Mouse (Mus musculus): ENCODE measurements at regions not wholly inside any gene's neighbourhood (a gene's known extent, or its start where the extent isn't known, plus 50 kb on each side); places are given as distances from the start of the nearest gene placed in this dataset.
A peak's percentile ranks its signal among the peaks of the same experiment; 100 is the strongest.

GRCm38 (mm10) chr13:48078214-48078613 lies 182.8 kb upstream of the Id4 start:
- DNase-seq (ENCODE audit: low read depth, low spot score): no peak

DNA sequence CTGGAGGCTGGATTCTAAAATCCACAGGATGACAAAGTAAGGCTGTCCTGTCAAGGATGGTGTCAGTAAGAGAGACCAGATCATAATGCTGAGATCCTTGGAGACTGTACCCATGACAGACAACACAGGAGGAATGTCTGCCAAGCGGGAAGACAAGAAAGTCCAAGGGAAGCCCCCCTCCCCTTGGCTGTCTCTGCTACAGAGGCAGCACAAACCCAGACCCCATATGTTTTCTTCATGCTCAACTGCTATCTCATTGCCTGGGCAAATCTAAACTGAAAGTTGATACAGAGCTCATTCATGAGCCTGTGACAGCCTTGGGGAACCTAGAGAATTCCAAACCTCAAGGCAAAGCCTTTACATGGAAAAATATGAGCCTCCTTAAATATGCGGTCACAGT lies 177.7 kb upstream of the Id4 start:
- DNase-seq (ENCODE audit: low read depth, low spot score): no peak

- DNase-seq (ENCODE audit: low read depth, low spot score): no peak
Measured at GRCm38 (mm10) chr13:48083807-48084206, 177.2 kb upstream of the Id4 start.

DNA sequence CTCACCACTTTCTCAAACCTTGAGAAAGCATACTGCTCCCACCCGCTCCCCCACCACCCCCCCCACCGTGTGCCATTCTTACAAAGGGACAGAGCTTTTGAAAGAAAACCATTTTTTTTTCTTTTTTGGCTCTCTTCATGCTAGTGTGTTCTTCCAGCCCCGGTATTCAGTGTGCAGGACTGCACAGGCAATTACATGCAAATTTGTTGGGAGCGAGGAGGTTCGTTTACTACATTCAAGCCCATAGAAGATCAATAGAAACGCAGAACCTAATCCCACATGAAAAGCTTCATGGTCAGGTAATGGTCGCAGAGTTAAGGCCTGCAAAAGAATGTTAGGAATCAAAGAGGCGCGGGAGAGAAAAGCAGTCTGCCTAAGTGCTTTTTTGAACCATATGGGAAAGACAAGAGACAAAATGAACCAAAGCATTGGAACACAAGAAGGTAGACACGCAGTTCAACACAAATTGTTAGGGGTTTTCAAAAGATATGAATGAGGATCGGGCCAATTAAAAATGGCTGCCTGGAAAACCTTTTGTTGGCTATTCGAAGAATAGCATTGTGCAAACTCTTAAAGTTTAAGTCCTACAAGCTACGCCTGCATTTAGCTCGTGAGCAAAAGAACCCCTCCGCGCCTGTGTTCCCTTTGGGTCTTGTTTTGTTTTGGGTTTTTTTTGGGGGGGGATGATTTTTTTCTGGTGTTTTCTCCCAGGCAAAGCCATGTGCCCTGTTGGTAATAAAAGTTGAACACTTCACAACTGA lies 166.6 kb upstream of the Id4 start:
- DNase-seq (ENCODE audit: low read depth, low spot score): no peak

DNA sequence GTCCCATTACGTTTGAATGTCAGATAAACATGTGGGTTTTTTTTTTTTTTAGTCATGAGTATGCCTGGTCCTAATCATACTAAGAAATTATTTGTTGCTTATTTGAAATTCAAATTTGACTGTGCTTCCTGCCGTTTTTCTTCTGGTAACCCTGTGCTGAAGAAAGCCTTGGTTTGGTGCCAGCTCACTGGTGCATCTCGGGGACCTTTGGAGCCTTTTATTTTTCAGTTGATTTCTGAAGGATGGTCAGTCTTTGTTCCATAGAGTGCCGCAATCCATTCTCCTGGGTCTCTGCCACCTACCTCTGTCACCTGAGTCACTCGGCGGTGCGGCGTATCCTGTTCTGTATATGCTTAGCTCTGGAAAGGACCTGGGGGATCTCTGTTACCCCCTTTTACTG lies 158.9 kb upstream of the Id4 start:
- no peak for DNase-seq (ENCODE audit: low read depth, low spot score)

GRCm38 (mm10) chr13:48102576-48102975 lies 158.5 kb upstream of the Id4 start:
- DNase-seq (ENCODE audit: low read depth, low spot score): no peak

DNA sequence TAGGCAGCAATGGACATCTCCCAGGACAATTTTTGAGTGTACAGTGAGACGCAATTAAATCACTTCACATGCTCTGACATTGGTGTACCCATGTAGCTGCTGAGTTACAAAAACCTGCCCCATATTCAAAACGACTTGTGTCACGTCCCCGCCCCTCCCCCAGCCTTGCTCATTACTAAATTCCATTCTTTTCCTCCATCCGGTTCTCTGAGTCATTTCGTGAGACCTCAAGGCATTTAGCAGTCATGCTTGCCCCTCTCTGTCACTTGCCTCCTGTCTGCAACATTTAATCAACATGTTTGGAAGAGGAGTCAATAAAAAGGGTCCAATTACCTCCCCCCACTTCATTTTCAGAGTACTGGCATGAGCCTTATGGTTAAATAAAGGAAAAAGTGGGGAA lies 156.3 kb upstream of the Id4 start:
- DNase-seq (ENCODE audit: low read depth, low spot score): no peak

DNA sequence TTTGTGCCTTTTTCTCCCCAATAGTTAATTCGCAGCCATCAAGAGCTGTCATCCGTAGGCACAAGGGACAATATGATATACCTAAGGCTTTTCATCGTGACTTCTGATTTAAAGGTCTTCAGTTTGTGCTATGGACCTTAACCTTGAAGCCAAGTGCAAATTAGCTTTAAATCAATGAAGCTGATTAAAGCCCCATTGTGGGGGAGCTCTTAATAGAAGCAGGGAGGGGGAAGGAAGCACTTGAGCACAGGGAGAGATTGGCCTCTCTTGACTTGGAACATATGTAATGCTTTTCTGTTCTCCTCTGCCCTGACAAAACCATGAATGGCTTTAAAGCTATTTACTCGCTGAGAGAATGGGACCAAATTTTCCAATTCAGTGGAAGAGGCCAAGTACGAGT lies 154.1 kb upstream of the Id4 start:
- DNase-seq (ENCODE audit: low read depth, low spot score): no peak

DNA sequence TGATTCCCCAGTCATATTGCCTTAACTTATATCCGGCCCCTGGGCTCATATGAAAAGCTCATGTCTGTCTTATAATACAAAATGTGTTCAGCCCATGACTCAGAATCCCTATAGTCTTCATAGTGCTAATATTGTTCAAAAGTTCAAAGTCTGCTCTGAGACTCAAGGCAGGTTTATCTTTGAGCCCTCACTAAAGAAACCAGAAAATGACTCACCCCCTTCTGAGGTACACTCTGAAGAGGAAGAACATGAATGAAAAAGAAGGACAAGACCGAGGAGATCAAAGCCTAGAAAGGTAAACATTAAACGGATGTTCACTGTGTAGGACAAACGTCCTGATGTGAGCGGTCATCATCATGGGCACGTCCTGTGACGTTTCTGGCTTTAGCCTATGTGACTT lies 145.1 kb upstream of the Id4 start:
- DNase-seq (ENCODE audit: low read depth, low spot score): no peak

DNA sequence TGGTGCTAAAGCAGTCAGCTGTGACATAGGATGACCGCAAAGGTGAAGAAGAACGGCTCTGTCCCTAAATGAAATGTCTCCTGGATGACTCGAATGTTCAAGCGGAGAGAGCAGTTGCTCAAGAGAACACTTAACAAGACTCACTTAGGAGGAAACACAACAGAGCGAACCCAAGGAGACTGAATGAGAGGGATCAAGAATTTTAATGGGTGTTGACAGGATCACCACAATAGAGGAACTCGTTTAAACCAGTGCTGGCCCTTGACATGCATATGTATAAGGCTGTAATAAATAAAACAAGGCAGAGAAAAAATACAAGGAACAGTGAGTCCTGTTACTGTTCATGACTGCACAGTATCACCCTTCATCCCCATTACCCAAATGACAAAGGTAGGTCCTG lies 134.4 kb upstream of the Id4 start:
- no peak for DNase-seq (ENCODE audit: low read depth, low spot score)

- peak; percentile 21 for DNase-seq (ENCODE audit: low read depth, low spot score)
Measured at GRCm38 (mm10) chr13:48130724-48131123, 130.3 kb upstream of the Id4 start.

GRCm38 (mm10) chr13:48131681-48132080 lies 129.3 kb upstream of the Id4 start:
- DNase-seq (ENCODE audit: low read depth, low spot score): no peak

- DNase-seq (ENCODE audit: low read depth, low spot score): no peak
Measured at GRCm38 (mm10) chr13:48145976-48146375, 115.1 kb upstream of the Id4 start.

GRCm38 (mm10) chr13:48147061-48147460 lies 114.0 kb upstream of the Id4 start:
- DNase-seq (ENCODE audit: low read depth, low spot score): no peak

GRCm38 (mm10) chr13:48153248-48153647 lies 107.8 kb upstream of the Id4 start:
- no peak for DNase-seq (ENCODE audit: low read depth, low spot score)

DNA sequence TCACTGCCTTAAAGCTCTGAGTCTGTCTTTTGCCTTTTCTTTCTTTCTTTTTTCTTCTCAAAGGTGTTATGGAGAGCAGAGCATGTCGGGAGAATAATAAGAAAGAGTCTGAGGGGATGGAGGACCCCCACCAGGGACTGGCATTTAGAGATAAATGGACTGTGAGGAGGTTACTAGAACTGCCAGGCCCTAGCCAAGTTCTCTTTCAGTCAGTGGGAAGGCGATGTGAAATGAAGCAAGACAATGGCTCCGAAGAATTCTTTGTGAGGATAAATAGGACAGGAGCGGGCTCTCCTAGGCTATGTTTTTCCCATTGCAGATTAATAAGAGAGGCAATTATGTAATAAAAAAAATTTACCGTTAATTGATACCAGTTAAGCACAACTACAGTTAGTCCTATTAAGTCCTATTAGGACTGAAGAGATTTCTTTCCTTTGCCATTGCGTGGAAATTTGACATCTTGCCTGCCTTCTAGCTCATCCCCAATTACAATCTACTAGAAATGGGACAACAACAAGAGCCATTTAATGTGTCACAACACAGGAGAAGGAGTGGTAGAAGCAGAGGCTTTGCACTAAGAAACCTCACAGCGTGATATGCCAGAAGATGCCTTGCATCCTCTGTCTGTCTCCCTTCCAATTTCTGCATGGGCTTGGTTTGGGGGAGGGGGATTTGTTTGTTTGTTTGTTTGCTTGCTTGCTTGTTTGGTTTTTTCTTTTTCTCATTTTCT lies 107.2 kb upstream of the Id4 start:
- no peak for DNase-seq (ENCODE audit: low read depth, low spot score)

GRCm38 (mm10) chr13:48154414-48155105 lies 106.5 kb upstream of the Id4 start:
- DNase-seq (ENCODE audit: low read depth, low spot score): no peak

DNA sequence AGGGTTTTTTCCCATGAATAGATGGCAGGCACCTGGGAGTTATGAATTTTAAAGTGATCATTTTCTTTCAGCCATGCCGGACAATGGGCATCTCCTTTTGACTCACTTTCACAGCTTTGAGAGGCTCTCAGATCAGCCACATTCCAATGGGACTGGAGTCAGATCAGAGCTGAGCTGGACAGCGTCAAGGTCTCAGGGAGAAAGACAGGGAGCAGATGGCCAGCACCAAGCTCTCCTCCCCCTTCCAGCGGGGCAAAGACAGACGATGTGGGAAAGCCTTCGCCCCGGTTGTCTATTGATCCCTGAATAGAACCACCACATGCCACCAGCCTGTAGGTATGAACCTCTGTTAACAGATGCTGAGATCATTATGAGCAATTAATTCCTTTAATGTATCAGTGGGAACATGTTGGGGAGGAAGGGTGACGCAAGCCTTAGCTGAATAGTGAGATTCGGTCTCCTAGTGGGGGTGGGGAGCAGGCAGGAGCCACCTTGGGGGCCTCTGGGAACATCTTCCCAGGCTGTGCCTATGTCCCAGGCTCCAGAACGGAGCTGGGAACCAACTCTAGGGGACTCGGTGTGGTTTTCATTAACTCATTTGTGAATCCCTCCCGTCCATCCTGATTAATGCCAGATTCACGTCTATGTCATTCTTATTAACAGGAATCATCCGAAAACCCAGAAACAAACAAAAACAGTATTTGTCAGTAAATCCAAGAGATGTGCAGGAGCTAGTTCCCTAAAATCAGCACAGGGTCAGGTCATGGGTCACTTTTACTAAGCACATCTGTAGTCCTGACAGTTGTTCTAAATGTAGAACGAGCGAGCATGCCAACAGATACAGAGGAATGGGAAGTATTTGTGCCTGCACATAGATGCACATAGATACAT lies 101.8 kb upstream of the Id4 start:
- no peak for DNase-seq (ENCODE audit: low read depth, low spot score)

GRCm38 (mm10) chr13:48160161-48160560 lies 100.9 kb upstream of the Id4 start:
- DNase-seq (ENCODE audit: low read depth, low spot score): no peak

DNA sequence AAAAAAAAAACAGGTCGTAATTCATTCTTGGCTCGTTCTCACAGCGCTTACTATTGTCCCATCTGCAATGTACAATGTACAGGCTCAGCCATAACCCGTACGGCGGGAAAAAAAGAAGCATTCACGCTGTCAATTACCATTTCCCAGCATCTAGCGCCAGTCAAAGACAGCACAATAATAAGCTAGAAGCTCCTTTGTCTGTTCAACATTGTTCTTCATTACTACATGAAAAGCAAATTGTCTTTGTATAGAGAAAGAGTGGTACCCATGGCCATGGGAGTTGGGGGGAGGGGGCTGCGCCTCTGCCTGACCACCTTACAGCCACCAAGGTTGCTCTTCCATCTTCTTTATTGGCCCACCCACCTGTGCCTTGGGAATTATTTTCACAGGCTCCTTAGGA lies 99.7 kb upstream of the Id4 start:
- no peak for DNase-seq (ENCODE audit: low read depth, low spot score)

- no peak for DNase-seq (ENCODE audit: low read depth, low spot score)
Measured at GRCm38 (mm10) chr13:48164586-48164985, 96.4 kb upstream of the Id4 start.

- DNase-seq (ENCODE audit: low read depth, low spot score): no peak
Measured at GRCm38 (mm10) chr13:48165838-48166237, 95.2 kb upstream of the Id4 start.

Data from retina, postnatal 7 days (tissue).